Mouse (Mus musculus) E14TG2a.4 (cell line): Measurements from ENCODE around the gene Zmpste24.

Source experiments
- CTCF ChIP-seq: conservative IDR thresholded peaks from 2 replicates; pipeline ENCODE4 v1.5.1; 2014; ENCODE audit warnings: low read length
- POU5F1 ChIP-seq: IDR thresholded peaks from 2 replicates; pipeline ENCODE4 v1.6.1; 2014; ENCODE audit warnings: low read length, borderline replicate concordance

GRCm38 (mm10) chr4:121028146-121028545 is 69.9 kb downstream of the Zmpste24 start:
- TF ChIP-seq CTCF (no peak), POU5F1 (no peak)
